Mouse (Mus musculus) kidney, postnatal 36 days (tissue): ENCODE measurements around the gene Actbl2.

Source experiments
- DNase-seq, 2 experiments: peaks; one replicate each; pipeline ENCODE4 v3.0.0; 2021 to 2022; ENCODE audit warnings: mixed read lengths in 2 of 2

Gene Actbl2

DNA sequence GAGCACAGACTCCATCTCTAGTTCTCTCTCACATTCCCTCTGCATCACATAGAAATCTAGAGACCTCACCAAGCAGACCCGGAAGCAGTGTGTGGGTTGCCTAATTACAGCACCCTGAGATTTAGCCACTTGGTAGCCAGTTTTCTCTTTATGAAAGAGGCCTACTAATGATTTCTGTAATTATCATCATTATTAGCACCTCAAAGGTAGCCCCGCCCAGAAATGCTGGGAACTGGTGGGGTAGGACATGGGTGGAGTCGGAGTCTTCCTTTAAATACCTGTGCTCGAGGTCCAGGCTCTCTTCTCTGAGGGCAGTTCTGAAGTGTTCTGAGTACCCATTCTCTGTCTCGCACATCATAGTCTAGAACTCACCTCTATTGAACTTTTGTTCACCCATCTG lies at the start of gene Actbl2:
TSS of gene Actbl2 (plus strand) at position 301 of the 400 bp plus-strand sequence.
- no peak for DNase-seq

DNA sequence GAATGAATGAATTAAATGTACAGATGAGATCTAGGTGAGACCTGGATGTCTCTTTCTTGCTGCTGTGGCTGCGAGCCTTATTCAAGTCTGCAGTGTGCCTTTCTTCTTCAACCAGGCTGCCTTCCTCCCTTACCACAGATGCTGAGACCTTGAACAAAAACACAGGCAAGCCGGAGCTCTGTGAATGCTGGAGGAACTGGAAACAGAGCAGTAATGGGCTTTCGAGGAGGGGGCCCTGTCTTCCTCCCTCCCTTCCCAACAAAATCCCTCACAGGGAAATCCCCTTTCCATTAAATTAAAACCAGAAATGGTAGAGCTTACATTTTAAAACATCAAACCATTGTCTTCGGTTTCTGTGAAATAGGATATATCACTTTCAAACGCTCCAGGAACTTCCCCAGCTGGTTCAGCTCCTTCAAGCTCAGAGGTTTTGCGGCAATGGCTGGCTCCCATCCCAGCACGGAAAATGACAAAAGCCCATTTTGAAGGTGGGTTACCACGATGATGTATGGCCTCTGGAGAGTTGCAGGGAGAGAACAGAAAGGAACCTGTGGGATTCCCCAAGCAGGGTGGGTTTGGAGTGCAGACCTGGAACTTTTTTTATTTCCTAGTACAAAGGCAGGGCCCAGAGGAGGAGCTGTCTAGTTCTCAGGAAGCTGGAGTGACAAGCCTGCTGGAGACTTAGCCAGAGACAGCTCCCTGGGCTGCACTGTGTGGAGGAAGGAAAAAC lies 44.0 kb upstream of the Actbl2 start:
- DNase-seq, result peak; percentile 46 to 52

DNA sequence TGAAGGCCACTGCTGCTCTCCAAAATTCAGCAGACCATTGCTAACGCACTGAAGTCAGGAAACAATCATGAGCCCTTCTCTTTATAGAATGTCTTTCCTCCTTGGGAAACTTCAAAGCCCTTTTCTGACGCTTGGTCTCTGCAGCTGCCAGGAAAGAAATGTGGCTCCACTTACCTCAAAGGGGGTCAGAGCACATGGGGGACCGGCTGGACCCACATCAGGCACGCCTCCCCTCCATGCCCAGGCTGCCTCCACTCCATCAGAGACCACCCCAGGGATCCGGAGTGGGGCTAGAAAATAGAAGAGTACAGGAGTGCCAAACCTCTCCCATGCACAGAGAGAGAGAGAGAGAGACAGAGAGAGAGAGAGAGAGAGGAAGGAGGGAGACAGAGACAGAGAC lies 26.0 kb upstream of the Actbl2 start:
- no peak for DNase-seq

DNA sequence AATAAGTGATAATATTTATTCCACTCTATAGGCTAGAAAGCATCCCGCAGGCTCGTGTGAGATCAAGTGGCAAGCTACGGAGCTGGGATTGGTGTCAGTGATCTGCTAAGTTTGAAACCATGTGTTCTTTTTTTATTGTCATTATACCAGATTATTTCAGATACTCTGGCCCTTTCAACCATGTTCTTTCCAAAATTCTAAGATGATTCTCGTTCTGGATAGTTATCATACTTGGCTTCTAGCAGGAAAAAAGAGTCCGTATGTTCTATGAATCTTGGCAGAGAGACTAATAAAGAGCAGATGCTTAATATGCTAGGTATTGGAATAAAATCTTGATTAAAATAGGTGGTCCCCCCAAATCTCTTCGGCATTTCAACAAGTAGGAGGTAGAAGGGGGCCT lies 25.3 kb upstream of the Actbl2 start:
- no peak for DNase-seq

DNA sequence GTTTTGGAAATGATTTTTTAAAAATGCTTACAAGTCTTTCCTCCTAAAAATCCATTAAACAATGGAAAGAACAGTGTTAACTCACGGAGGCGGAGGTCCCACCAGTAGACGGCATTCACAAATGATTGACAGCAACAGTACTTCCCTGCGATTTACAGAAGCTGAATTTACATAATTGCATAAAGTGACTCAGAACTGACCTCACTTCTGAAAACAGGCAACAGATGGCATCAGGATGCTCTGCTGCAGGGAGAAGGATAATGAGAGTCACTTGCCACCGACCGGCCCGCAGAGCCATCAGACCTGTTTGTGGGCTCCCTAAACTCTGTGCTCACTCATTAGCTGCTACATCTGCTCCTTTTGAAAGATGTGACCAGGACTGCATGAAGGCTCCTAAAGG lies 22.4 kb upstream of the Actbl2 start:
- no peak for DNase-seq

- DNase-seq, result no peak
These were observed 21.5 kb upstream of the Actbl2 start for GRCm38 (mm10) chr13:111233356-111233755.

- no peak for DNase-seq
These were observed 20.2 kb upstream of the Actbl2 start for GRCm38 (mm10) chr13:111234573-111234972.

DNA sequence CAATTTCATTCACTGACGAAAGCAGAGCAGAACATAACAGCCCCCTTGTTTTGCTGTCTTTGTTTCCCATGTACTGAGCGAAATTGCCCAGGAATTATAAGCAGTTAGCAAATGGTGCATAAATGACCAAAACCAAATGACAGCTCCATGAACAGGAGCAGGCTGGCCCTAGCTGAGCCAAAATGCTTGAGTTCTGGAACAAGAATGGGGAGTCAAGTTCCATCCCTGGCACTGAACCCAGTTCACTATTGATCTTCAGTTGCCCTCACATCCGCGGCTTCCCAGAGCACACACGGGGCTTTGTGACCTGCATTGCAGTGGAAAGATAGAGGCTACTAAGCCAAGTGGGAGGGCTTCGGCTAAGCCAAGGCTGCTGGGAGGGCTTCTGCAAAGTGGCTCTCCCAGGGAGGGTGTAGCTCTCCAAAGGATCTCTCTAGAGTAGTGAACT lies 19.1 kb upstream of the Actbl2 start:
- no peak for DNase-seq

- no peak for DNase-seq
These were observed 18.4 kb upstream of the Actbl2 start for GRCm38 (mm10) chr13:111236461-111236864.

DNA sequence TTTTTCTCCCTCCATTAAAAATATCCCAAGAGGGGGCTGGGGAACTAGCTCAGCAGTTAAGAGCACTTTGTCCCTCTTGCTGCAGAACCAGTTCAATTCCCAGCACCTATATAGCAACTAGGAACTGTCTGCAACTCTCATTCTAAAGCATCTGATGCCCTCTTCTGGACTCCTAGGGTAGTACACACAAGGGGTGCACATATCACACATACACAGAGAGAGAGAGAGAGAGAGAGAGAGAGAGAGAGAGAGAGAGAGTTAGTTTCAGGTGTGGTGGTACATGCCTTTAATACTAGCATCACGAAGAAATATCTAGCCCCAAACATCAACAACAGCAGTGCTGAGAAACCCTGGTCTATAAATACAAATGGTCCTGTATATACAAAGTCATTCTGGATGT lies 17.5 kb upstream of the Actbl2 start:
- no peak for DNase-seq

DNA sequence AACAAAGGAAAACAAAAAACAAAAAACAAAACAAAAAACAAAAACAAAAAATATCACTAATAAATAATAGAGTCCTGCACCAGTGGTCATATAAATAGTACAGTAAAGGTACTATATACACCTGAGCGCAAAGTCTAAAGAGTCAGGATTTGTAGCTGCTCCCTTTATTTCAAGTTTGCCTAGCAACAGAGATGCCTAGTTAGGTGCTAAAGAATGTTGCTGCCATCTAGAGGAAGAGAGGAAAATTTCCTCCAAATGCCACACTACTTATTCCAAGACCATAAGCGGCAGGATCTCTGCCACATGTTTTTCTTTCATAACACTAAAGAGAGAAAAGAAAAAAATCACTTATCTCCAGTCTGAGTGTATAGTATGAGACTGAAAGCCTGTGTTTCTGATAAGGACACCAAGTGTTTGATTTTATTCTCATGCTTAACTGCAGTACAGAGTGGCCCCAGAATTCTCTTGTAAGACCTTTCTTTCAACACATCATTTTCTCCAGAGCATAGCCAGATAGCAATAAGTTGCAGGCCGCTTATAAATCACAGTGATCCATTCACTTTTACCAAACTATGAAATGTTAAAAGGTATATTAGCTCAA lies 16.8 kb upstream of the Actbl2 start:
- DNase-seq, result peak in 1 of 2 experiments; percentile 18

- DNase-seq, result no peak
These were observed 3.7 kb upstream of the Actbl2 start for GRCm38 (mm10) chr13:111251106-111251505.

- no peak for DNase-seq
These were observed 3.0 kb upstream of the Actbl2 start for GRCm38 (mm10) chr13:111251795-111252194.

DNA sequence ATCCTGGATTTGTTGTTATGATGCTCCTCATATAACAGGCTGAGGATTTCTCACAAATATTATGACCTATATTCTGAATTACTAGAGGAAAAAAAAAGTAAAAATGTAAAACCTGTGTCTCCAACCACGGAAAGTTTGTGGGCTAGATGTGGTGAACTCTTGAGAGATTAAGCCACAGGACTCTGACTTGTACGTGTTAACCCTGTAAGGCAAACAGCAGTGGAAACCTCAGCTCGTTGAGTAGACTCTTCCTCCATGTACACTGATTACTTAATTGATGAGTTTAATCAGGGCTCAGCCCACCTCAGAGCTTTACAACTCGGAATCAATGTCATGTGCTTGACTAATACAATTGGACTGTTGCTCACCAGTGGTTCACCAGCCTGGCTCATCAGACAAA lies 3.2 kb downstream of the Actbl2 start:
- DNase-seq, result no peak

- DNase-seq, result no peak
These were observed 3.7 kb downstream of the Actbl2 start for GRCm38 (mm10) chr13:111258424-111259092.

GRCm38 (mm10) chr13:111259093-111259491 lies 4.3 kb downstream of the Actbl2 start:
- no peak for DNase-seq

GRCm38 (mm10) chr13:111259711-111260110 lies 4.9 kb downstream of the Actbl2 start:
- no peak for DNase-seq

DNA sequence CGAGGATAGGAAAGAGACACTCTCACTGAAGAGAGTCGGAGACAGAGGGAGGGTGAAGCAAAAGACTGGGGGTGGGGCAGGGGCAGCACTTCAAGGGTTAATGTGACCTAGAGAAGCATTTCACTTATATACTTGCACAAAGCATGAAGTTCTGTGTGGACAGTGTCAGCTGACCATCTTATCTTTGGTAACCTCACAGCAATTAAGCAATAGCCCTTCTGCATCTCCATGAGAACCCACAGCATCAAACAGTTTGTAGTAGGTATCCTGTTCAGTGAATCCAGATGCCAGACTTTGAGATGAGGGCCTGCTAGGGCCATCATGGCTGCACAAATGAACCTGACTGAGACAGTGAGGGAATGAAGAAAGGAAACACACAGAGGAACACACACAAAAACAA lies 8.4 kb downstream of the Actbl2 start:
- no peak for DNase-seq

DNA sequence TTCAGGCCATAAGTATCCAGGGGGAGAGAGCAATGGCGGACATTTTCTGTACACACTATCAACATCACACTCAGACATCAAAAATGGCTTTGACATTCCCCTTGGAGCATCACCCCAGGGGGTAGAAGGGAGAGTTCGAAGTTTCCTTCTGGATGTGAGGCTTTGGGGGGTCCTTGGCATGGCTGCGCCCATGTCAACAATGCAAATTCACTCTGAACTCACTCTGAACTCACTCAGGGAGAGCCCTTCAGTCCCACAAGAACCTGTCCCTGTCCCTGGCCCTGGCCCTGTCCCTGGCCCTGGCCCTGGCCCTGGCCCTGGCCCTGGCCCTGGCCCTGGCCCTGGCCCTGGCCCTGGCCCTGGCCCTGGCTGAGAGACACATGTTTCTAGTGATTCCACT lies 8.9 kb downstream of the Actbl2 start:
- no peak for DNase-seq

DNA sequence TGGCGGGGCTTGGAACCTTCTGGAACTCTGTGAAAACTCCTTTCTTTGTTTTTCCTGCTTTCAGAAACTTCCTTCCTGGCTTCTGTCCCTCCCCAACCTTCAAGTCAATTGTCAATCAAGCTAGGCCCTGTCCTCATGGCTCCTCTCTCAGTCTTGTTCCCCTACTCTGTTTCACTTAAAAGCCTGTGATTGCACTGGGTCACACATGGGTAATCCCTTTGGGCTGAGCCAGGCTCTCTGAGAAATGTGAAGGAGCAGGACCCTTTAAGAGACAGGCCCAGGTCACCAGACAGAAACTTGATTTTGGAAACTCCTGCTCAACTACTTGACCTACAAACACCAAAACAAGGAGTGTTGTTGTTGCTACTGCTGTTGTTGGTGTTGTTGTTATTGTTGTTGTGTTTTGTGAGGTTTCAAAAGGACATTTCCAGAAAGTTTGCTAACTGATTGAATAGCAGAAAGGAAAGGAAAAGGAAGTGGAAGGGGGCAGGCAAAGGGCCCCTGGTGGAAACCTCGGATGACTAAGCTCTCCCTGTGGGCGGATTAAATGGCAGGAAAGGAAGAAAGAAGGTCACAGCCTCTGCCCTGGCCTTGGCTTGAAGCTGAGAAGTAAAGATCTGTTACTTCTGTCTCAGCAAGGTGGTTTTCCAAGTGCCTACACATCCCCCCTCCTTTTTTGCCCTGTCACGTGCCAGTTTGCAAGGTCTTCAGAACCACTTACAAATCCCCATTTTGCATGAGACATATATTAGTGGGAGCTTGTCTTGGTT lies 10.6 kb downstream of the Actbl2 start:
- no peak for DNase-seq

GRCm38 (mm10) chr13:111266855-111267254 lies 12.0 kb downstream of the Actbl2 start:
- no peak for DNase-seq

- no peak for DNase-seq
These were observed 14.2 kb downstream of the Actbl2 start for GRCm38 (mm10) chr13:111268992-111269391.

DNA sequence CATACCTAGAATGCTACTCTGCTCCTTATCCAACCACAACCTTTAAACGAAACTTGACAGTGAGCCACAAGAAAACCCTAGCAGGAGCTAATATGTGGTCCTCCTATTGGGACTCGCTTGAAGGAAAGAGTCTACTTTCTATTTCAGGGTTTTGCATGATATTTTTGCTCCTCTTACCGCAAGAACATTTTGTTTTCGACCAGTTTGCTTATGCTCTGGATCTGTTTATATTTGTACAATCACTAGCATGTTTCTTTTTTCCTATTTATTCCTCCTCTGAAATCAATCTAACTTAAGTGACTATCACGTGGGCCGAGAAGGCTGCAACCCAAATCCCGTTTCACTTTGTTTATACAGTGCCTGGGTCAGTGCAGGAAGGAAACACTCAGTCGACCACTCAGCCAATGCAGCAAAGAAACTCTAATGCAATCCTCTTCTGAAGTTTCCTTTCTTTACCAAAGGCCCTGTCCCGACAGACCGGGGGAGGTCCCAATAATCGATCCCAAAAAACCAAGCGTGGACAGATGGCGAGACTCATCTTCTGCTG lies 15.0 kb downstream of the Actbl2 start:
- no peak for DNase-seq
